Mouse (Mus musculus) heart, postnatal 0 days (tissue): ENCODE data around the gene Smad3. TPM values are rescaled to one million over a fixed set of nuclear protein-coding genes. Genes with fewer than 3 reads are reported as not detected.

Experiments used
- ATAC-seq: fragments of 200-750 bp; cut with Nextera tagmentation; 2 replicates; pipeline ENCODE4 v1.8.0; 2017; ENCODE audit warnings: low read depth, moderate number of reproducible peaks, moderate library complexity; ENCODE audit not compliant: insufficient read depth
- DNase-seq: peaks from one replicate; pipeline ENCODE4 v3.0.0-alpha.2; 2016; ENCODE audit warnings: low spot score
- H3K27ac ChIP-seq: fragments of 300-500 bp; sonication (generic); 2 replicates; pipeline ENCODE4 v1.5.1; 2014; ENCODE audit warnings: low read depth, mild to moderate bottlenecking
- H3K27me3 ChIP-seq: fragments of 300-500 bp; sonication (generic); 2 replicates; pipeline ENCODE4 v1.6.1; 2014; ENCODE audit warnings: low read length, mixed read lengths; ENCODE audit not compliant: control insufficient read depth, insufficient read depth
- H3K36me3 ChIP-seq: fragments of 300-500 bp; sonication (generic); replicated peaks from 2 replicates; pipeline ENCODE4 v1.6.1; 2014; ENCODE audit warnings: low read length, mixed read lengths; ENCODE audit not compliant: control insufficient read depth, insufficient read depth
- H3K4me1 ChIP-seq: fragments of 300-500 bp; sonication (generic); 2 replicates; pipeline ENCODE4 v1.6.1; 2014; ENCODE audit warnings: antibody characterized with exemption; ENCODE audit not compliant: control insufficient read depth, insufficient read depth
- H3K4me2 ChIP-seq: fragments of 300-500 bp; sonication (generic); 2 replicates; pipeline ENCODE4 v1.6.1; 2014; ENCODE audit warnings: low read depth, mild to moderate bottlenecking, low read length, moderate library complexity
- H3K4me3 ChIP-seq: fragments of 300-500 bp; sonication (generic); 2 replicates; pipeline ENCODE4 v1.5.1; 2014; ENCODE audit warnings: low read depth, low read length
- H3K9ac ChIP-seq: fragments of 300-500 bp; sonication (generic); replicated peaks from 2 replicates; pipeline ENCODE4 v1.6.1; 2014; ENCODE audit warnings: low read depth, low read length, mixed read lengths
- H3K9me3 ChIP-seq: fragments of 300-500 bp; sonication (generic); replicated peaks from 2 replicates; pipeline ENCODE4 v1.6.1; 2016; ENCODE audit warnings: low read length; ENCODE audit not compliant: control insufficient read depth
- CTCF ChIP-seq: IDR thresholded peaks from 2 replicates; pipeline ENCODE4 v1.5.1; 2016; ENCODE audit warnings: antibody characterized with exemption, control low read depth, low read depth
- EP300 ChIP-seq: IDR thresholded peaks from 2 replicates; pipeline ENCODE4 v1.6.1; 2016; ENCODE audit warnings: antibody characterized with exemption, low read depth
- WGBS: fragments of 180-500 bp; shearing (Covaris S2); extraction: QIAGEN DNeasy Blood & Tissue Kit; methylation state at CpG from one replicate; pipeline ENCODE4 v1.1.7; 2014; 5-methylcytosine and 5-hydroxymethylcytosine counted together
- polyA plus RNA-seq: library from polyadenylated mRNA; unstranded; fragments of >200 nt; fragmentation: Nextera tagmentation; extraction: Ambion mirVana; gene quantifications from 2 replicates; pipeline ENCODE4 v1.2.1, GENCODE M21; 2015
- total RNA-seq: library from RNA; depleted of rRNA; stranded (reverse); fragments of >200 nt; gene quantifications from 2 replicates; pipeline ENCODE4 v1.2.3, GENCODE M21; 2014; ENCODE audit warnings: low replicate concordance; rRNA removed

Gene Smad3
- 25.9 and 30.2 TPM in 2 replicates for total RNA-seq
- 6.0 and 6.4 TPM in 2 replicates for polyA plus RNA-seq

- H3K9ac ChIP-seq: peak within 1 kb of the TSS; percentile 83
- H3K4me1 ChIP-seq: peaks cover 42% of the 10 kb centered on the region
- peak within 1 kb of the TSS; percentile 93 for H3K27ac ChIP-seq
- H3K27me3 ChIP-seq: no peaks in the 10 kb centered on the region
- ATAC-seq (peak; percentile 92), DNase-seq (peak; percentile 95)
- 0 out of 2 replicates have a peak, but pooled peaks cover 3% of the 10 kb centered on the region for H3K9me3 ChIP-seq
- WGBS: under 1% methylated on average over 51 of the region's 59 CpGs
- TF ChIP-seq CTCF (no peak), EP300 (0 out of 2 replicates have a peak, but pooled peaks have one; percentile 39)
- peak within 1 kb of the TSS; percentile 99 for H3K4me2 ChIP-seq
- no peaks in the 10 kb centered on the region for H3K36me3 ChIP-seq
- peak within 1 kb of the TSS; percentile 80 for H3K4me3 ChIP-seq
Measured at GRCm38 (mm10) chr9:63757865-63758440, at the start of gene Smad3. Gene Smad3, minus strand, starts transcription at chr9:63757994.

- no peaks in the 10 kb centered on the region for H3K36me3 ChIP-seq
- H3K27me3 ChIP-seq: no peaks in the 10 kb centered on the region
- H3K9me3 ChIP-seq: no peaks in the 10 kb centered on the region
- H3K4me3 ChIP-seq: no peak overlapping the region
- no peak overlapping the region for H3K4me2 ChIP-seq
- TF ChIP-seq CTCF: no peak
- no peak for TF ChIP-seq EP300
- 56% methylated on average over 3 of the region's 3 CpGs for WGBS
- no peak for ATAC-seq
- peaks cover 7% of the 10 kb centered on the region for H3K4me1 ChIP-seq
- no peak overlapping the region for H3K9ac ChIP-seq
- DNase-seq: no peak
- no peak overlapping the region for H3K27ac ChIP-seq
Measured at GRCm38 (mm10) chr9:63804847-63805246, 47.1 kb upstream of the Smad3 start.

GRCm38 (mm10) chr9:63803181-63803591, 45.4 kb upstream of the Smad3 start:
- Histone ChIP-seq H3K27me3 (no peaks in the 10 kb centered on the region), H3K4me1 (peaks cover 7% of the 10 kb centered on the region), H3K36me3 (no peaks in the 10 kb centered on the region), H3K9ac (no peak overlapping the region), H3K27ac (no peak overlapping the region), H3K4me3 (no peak overlapping the region), H3K4me2 (no peak overlapping the region), H3K9me3 (no peaks in the 10 kb centered on the region)
- 14% methylated on average over 8 of the region's 8 CpGs for WGBS
- DNase-seq (peak; percentile 46), ATAC-seq (peak; percentile 68)
- TF ChIP-seq CTCF (no peak), EP300 (no peak)

GRCm38 (mm10) chr9:63802504-63802903, 44.7 kb upstream of the Smad3 start:
- WGBS: 78% methylated on average over 7 of the region's 7 CpGs

GRCm38 (mm10) chr9:63802080-63802479, 44.3 kb upstream of the Smad3 start:
- Histone ChIP-seq H3K4me2 (no peak overlapping the region), H3K4me3 (no peak overlapping the region), H3K27ac (no peak overlapping the region), H3K4me1 (peaks cover 7% of the 10 kb centered on the region), H3K9ac (no peak overlapping the region), H3K36me3 (no peaks in the 10 kb centered on the region), H3K9me3 (no peaks in the 10 kb centered on the region), H3K27me3 (no peaks in the 10 kb centered on the region)
- TF ChIP-seq EP300 (no peak), CTCF (no peak)
- WGBS: 75% methylated on average over 5 of the region's 5 CpGs
- DNase-seq: no peak
- no peak for ATAC-seq

More at GRCm38 (mm10) chr9:63802504-63802903, 44.7 kb upstream of the Smad3 start:
- Histone ChIP-seq H3K9ac (no peak overlapping the region), H3K36me3 (no peaks in the 10 kb centered on the region), H3K9me3 (no peaks in the 10 kb centered on the region), H3K4me3 (no peak overlapping the region), H3K27me3 (no peaks in the 10 kb centered on the region), H3K27ac (no peak overlapping the region), H3K4me2 (no peak overlapping the region), H3K4me1 (peaks cover 7% of the 10 kb centered on the region)
- TF ChIP-seq EP300 (no peak), CTCF (no peak)
- DNase-seq (no peak), ATAC-seq (no peak)
